Mouse (Mus musculus) frontal cortex, postnatal 14 days (tissue): ENCODE measurements around the gene Fzr1.

Experiments used
- DNase-seq, 2 experiments: peaks; one replicate each; pipeline ENCODE4 v3.0.0; 2022; ENCODE audit warnings: low spot score in 2 of 2

Fzr1 gene

DNA sequence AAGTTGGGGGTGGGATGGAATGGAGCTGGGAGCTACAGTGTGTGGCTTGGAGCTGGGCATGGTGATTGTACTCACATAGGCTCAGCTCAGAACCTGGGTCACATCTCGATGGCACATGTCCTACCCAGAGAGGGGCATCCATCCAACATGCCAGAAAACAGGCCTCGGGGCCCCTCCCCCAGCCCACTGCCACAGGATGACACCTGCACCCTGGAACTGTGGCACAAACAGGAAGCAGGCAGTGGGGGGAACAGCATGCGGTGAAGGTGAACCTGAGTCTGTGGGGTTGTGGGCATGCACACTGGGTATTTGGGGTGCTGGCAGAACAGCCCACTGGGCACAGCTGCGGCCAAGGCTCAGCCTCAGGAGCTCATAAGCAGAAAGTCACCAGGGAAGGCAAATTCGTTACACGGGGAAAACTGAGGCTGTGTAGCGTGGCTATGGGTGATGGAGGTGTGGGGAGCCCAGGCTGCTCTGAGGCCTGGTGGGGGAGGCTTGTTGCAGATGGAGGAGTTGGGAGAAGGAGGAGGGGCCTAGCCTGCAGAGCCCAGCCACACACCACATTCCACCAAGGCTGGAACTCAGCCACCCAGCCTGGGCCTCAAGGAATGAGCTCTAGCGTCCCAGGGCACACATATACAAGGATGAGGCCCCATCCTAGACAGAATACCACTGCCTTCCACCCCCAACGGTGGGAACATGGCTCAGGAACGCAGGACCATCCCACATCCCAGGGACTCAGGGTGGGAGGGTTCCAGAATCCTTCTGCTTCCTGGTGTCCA, 48.9 kb downstream of the Fzr1 start:
- DNase-seq: no peak

DNA sequence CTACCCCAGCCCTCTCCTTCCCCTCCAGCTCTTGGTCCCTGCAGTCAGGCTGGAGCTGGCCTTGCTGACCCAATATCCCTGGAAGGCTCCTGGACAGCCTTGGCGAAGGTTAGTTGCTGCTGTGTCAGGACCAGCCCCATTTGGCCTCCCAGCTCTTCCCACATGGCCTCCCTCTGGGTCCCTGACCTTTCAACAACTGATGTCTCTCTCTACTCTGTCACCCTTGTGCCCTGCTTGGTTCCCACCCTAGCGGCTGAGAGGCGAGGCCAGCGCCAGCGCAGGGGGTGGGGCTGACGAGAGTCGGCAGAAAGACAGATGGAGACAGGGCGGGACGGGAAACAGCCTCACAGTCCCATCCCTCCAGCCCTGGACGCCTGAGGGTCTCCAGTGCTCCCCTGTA, 49.9 kb downstream of the Fzr1 start, which contains the start of gene Tbxa2r:
TSS of gene Tbxa2r (plus strand) at position 346 of the 400 bp plus-strand sequence.
- DNase-seq: no peak

DNA sequence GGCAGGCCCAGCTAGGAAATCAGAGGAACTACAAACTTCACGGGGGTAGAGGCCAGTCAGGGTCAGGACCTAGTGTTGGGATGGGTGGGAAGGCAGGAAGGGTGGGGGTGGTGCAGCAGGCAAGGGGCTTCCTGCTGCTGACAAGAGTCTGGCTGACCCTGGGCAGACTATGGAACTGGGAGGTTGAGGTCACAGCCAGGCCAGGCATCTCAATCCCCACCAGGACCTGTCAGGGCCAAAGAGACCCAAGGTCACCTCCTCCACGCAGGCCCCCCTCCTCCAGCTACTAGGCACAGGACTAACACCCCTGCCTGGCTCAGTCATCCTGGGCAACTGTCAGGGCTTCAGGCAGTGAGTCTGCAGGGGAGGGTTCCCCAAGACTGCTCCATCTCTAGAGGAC, 50.4 kb downstream of the Fzr1 start:
- no peak for DNase-seq

DNA sequence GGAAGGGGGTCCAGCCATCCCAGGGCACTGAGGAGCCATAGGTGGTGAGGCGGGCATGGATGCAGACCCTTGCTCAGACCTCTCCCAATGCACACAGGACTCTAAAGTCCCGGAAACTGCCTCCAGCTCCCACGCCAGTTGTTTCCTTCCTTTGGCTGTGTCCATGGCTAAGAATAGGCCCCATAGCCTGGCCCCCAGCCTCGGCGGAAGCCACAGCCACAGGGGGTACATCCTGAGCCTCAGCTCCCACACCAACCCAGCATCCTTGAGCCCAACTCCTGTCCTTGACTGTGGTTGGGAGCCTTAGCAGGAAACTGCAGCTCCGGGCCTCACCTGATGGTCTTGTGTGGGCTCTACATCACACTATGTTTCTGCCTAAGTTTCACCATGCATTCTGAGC, 51.5 kb downstream of the Fzr1 start:
- no peak for DNase-seq

DNA sequence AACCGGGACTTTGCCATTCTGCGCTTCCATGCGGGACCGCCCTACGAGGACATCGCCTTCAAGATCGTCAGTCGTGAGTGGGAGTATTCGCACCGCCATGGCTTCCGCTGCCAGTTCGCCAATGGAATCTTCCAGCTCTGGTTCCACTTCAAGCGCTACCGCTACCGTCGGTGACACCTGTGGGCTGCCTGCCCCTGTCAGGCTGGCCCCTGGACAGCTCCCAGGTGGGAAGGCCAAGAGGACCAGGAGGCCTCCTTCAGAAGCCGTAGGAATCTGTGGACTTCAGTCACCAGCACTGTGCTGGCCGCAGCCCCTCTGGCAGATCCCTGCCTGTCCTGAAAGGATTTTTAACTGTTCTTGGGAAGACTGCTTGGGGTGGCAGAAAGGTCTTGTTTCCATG, 52.5 kb downstream of the Fzr1 start:
- DNase-seq: no peak

DNA sequence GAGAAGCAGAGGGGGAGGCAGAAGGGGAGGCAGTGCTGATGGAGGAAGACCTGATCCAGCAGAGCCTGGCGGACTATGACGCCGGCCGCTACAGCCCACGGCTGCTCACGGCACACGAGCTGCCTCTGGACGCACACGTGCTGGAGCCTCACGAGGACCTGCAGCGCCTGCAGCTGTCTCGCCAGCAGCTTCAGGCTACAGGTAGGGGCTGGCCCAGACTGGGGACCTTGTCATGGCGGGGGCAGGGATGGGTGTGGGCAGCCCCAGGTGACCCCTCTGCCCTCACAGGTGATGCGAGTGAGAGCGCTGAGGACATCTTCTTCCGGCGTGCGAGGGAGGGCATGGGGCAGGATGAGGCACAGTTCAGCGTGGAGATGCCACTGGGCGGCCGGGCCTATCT, 53.1 kb downstream of the Fzr1 start:
- no peak for DNase-seq

DNA sequence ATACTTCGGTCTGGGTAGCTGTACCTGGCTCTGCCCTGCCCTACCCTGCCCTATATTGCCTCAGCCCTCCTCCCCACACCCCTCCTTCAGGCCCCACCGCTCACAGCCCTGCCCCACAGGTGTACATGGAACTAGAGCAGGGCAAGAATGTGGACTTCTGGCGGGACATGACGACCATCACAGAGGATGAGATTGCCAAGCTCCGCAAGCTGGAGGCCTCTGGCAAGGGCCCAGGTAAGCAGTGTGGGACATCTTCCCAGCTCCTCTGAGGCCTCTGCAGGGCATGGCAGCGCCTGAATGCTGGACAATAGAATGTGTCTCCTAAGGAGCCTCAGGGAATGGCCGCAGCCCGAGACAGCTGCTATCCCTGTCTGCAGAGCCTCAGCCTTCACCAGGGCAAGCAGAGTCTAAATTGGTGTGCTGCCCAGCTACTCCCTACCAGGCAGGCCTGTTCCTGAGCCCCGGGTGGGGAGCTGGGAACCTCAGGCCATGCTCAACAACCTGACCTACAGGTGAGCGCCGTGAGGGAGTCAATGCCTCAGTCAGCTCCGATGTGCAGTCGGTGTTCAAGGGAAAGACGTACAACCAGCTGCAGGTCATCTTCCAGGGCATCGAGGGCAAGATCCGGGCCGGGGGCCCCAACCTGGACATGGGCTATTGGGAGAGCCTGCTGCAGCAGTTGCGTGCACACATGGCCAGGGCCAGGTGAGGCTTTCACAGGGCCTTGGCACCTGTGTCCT, 54.4 kb downstream of the Fzr1 start:
- no peak for DNase-seq

DNA sequence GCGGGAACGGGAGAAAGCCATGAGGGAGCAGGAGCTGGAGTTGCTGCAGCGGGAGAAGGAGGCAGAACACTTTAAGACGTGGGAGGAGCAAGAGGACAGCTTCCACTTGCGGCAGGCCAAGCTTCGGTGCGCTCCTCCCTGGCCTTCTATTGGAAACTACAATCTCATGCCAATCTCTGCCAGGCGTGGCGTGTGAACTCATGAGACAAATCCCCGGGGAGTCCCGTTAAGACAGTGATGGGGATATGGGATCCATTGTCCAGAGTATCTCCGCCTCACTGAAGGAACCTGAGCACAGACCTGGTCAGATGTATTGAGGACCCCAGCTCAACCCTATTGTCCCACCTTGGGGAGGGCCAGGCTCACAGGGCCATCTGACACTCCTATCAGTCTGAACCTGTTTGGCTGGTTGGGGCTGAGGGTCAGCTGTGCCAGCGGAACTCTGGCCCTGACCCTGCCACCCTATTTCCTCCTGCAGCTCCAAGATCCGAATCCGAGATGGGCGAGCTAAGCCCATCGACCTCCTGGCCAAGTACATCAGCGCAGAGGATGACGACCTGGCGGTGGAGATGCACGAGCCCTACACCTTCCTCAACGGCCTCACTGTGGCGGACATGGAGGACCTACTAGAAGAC, 55.1 kb downstream of the Fzr1 start:
- DNase-seq: no peak

DNA sequence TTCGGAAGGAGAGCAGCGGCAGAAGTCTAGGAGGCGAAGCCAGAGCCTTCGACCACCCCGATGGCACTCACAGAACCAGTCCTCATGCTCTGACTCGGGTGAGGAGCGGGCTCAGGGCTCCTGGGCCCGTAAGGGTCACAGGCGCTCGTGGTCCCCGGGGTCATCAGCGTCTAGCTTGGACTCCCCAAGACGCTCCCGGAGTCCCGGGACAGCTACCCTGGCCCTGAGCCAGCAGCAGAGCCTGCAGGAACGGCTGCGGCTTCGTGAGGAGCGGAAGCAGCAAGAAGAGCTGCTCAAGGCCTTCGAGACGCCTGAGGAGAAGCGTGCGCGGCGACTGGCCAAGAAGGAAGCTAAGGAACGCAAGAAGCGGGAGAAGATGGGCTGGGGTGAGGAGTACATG, 55.9 kb downstream of the Fzr1 start:
- DNase-seq: no peak

DNA sequence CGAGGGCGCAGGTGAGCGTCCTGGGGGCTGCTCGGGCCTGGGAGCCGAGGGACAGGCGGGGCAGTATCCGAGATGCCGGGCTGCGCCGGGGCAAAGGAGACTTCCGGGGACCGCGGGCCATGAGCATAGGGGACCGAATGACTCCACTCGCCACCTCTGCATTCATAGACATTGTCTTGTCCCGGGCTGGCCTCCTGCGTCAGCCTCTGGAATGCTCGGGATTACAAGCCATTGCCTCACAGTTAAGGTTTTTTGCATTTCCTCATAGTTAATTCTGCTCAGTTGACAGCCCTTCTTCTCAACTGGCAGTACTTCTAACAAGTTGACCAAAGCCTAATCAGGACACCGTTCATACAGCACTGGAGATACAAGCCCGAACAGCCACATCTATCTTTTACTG, 56.9 kb downstream of the Fzr1 start:
- DNase-seq: no peak

DNA sequence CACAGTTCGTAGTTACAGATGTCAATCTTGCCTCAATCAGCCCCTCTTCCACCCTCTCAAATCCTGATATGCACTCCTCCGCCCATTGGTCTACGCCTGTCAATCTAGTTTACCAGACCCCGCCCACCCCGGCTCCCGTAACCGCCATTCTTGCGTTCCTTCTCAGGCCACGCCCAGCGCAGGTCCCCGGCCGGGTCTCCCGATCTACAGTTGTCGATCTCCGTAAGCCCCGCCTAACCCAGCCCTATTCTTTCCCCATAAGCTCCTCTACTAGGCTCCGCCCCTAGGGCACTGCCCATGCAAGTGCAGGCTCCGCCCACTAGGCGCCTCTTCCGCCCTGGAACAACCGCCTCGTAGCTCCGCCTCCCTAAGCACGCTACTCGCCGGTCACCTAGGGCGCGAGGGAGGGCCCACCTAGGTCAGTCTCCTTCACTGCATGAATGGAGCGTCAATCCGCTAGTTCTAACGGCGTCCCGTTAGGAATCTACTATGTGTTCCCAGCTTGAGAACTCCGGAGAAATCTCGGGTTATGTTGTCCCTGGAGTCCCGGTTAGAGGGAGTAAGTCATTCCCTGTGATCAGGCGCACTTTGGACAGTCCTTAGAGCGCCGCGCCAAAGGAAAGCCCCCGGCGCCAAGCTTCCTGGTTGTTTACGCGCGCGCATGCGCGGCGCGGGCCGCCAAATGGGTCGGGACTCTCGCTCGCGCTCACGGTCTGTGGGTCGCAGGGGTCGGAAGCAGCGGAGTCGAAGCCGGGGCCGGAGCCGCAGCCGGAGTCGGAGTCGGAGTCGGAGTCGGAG, 57.6 kb downstream of the Fzr1 start, which contains the start of gene Cactin:
TSS of gene Cactin (plus strand) at position 554 of the 798 bp plus-strand sequence.
- DNase-seq: peak; percentile 99 to 100

DNA sequence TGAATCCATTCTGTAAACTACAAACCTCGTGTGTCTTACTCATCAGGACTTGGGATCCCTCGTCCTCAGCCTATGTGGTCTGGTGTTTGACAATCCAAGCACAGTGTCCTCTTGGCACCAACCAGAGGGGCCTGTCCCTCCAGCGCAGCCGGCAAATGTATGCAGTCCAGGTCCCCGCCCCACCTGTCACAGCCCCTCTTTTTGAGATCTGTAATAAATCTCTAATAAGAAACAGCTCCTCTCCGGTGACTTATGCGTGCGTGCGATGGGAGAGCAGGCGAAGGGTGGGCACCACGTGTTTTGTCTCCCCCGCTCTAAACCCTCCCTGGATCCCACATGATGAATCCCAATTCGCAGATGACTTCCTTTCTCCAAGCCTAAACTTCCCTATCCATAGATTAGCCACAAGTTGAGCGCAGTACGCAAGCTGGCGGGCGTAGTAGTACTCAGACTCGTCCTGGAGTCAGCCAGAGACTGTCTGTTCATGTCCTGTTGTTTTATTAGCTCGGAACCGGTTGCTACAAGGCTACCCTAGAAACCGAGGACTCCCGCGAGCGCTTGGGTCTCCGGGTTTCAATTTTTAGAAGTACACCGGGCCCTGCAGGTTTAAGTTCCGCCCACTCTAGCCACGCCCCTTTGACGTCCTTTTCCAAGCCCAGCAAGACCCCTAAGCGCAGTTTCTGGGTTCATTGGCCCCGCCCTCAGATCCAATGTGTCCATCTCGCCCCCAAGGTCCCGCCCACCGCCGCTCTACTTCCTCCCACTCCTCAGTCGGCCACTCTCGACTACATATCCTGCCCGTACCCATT, 58.4 kb downstream of the Fzr1 start:
- peak; percentile 57 to 93 for DNase-seq

DNA sequence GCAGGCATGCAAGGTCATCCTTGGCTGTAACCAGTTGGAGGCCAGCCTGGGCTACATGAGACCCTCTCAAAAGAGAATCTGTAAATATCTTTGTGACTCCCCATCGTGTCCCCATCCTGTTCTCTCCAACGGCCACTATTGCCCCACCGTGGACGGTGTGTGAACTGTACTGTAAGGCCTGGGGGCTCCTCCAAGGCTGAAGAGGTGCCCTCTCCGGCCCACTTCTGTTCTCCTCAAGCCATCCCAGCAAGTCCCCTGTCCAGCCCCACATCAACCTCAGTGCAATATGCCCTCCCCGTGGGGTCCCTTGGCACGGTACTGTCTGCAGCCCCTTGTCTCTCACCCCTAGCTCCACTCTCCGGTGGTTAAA, 59.0 kb downstream of the Fzr1 start:
- no peak for DNase-seq

DNA sequence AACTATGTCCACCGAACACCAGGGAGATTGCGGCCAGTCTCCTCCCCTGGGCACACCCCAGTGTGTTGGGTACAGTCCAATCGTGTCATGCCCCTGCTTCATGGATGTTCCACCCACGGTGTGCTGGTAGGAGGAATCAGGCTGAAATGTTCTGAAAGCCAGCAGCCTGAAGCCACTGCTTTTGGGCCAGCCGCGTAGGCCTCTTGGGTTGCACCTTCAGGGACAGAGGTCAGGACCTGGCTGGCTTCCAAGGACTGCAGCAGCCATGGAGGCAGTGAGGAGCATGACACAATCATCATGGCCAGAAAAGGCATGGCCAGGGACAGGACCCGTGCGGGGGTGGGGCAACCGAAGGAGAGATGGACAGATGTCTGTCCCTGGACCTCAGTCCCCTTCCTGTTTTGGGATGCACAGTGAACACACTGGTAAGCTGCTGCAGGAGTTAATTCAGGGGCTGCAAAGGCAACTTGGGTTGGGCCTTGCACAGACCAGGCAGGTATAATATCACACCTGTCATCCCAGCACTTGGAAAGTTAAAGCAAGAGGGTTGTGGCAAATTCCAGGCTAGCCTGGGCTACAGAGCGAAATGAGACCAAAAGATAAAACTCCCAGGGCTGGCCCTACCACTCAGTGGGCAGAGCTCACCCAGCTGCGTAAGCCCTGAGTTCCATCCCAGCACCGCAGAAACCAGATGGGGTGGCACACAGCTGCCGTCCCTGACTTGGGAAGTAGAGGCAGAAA, 59.6 kb downstream of the Fzr1 start:
- DNase-seq: no peak

DNA sequence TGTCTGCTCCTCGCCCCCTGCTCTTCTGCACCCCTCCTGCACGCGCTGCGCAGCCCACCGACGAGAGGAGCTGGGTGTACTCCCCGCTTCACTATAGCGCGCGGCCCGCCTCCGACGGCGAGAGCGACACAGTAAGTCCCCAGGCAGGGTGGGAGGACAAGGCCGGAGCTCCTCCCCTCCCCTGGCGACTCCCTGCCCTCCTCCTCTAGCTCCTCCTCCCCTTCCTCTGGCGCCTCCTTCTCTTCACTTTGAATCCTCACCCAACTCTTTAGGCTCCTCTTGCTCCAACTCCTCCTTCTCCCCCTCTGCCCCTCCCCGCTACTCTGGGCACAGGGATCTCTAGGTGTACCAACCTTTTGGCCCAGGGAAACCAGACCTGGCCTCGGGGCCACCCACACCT, 61.0 kb downstream of the Fzr1 start:
- DNase-seq: no peak

DNA sequence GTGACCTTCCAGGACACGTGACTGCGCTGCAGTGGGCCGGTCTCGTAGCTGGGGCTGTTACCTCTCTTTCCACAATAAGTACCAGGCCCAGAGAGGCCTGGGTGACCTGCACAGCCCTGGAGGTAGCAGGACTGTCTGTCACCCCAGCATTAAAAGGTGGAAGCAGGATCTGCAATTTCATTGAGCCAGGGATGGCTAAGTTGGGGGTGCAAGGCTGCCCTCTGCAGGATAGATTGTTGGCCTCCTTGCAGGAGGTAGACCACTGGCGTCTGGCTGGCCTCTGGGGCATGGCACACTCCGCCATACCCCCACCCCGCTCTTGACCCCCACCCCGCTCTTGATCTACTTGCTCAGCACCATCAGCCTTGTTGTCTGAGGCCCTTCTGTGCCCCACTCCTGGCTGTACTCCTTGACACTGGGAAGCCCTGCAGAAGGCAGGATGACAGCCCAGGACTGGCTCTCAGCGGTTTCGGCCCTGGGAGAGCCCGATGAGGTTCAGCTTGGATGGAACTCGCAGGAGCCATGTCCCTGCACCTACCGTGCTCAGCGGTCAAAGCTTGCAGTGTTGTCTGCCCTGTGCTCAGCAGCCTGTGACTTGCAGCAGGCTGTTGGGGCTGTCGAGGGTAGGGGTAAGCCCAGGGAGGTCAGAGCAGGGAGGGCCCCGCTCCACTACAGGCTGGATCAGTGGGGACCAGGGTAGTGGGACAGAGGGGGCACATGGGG, 61.8 kb downstream of the Fzr1 start:
- no peak for DNase-seq
